Mouse (Mus musculus): ENCODE measurements around the gene Soat2. TPM values are rescaled to one million over a fixed set of nuclear protein-coding genes. Genes with fewer than 3 reads are reported as not detected.

The Soat2 gene
- polyA plus RNA-seq, 1 experiment from 2014 or later: 6.0 TPM

DNA sequence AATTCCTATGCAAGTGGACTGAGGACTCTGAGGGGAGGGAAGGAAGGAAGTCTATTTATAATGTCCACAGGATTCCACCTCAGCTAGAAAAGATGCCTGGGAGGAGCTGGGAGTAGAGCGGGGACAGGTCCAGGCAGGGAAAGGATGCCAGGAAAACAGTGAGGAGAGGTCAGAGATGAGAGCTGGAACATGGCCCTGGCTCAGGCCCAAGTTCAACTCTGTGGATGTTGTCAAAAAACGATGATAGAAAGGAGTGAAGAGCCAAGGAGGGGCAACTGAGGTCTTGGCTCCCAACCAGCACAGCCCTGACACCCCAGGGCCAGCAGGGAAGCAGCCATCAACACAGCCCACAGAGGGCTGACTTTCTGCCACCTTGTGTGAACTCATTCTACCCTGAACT is 24.0 kb upstream of the Soat2 start:
- peak; percentile 41; the same call in 1 of the 2 replicates for ATAC-seq (ENCODE audit: low FRiP score, low TSS enrichment)
- H3K4me1 ChIP-seq (replicated peaks; ENCODE audit: control insufficient read depth, insufficient read depth): no peaks in the 10 kb centered on the region
- H3K27ac ChIP-seq (replicated peaks): peak overlapping the region; percentile 35; the same call in 1 of the 2 replicates
- H3K36me3 ChIP-seq (ENCODE audit: control insufficient read depth, insufficient read depth, low read length): peaks cover 23% of the 10 kb centered on the region
- no peak for DNase-seq (ENCODE audit: low spot score)
- no peak overlapping the region for H3K9ac ChIP-seq (ENCODE audit: low read length)
- H3K27me3 ChIP-seq (ENCODE audit: control insufficient read depth, insufficient read depth, low read length): no peaks in the 10 kb centered on the region
- H3K9me3 ChIP-seq (ENCODE audit: control insufficient read depth, low read length): no peaks in the 10 kb centered on the region
- WGBS: 45% methylated on average over 2 of the region's 2 CpGs
- H3K4me3 ChIP-seq (ENCODE audit: low read depth, low read length): no peak overlapping the region
- no peak overlapping the region for H3K4me2 ChIP-seq (replicated peaks; ENCODE audit: low read depth)
- no peak for TF ChIP-seq CTCF (IDR thresholded peaks at IDR 0.05; ENCODE audit: low read depth)
- TF ChIP-seq EP300 (optimal IDR thresholded peaks at IDR 0.05): no peak

GRCm38 (mm10) chr15:102133314-102133713 is 17.0 kb upstream of the Soat2 start:
- no peak overlapping the region for H3K9ac ChIP-seq (ENCODE audit: low read length)
- no peaks in the 10 kb centered on the region for H3K4me1 ChIP-seq (replicated peaks; ENCODE audit: control insufficient read depth, insufficient read depth)
- no peak overlapping the region for H3K4me2 ChIP-seq (replicated peaks; ENCODE audit: low read depth)
- H3K4me3 ChIP-seq (ENCODE audit: low read depth, low read length): no peak overlapping the region
- H3K27me3 ChIP-seq (ENCODE audit: control insufficient read depth, insufficient read depth, low read length): no peaks in the 10 kb centered on the region
- no peaks in the 10 kb centered on the region for H3K9me3 ChIP-seq (ENCODE audit: control insufficient read depth, low read length)
- no peak overlapping the region for H3K27ac ChIP-seq (replicated peaks)
- no peak for TF ChIP-seq EP300 (optimal IDR thresholded peaks at IDR 0.05)
- TF ChIP-seq CTCF (IDR thresholded peaks at IDR 0.05; ENCODE audit: low read depth): no peak
- WGBS: 64% methylated on average over 9 of the region's 9 CpGs
- DNase-seq (ENCODE audit: low spot score): no peak
- ATAC-seq (ENCODE audit: low FRiP score, low TSS enrichment): no peak
- peaks cover 23% of the 10 kb centered on the region for H3K36me3 ChIP-seq (ENCODE audit: control insufficient read depth, insufficient read depth, low read length)

DNA sequence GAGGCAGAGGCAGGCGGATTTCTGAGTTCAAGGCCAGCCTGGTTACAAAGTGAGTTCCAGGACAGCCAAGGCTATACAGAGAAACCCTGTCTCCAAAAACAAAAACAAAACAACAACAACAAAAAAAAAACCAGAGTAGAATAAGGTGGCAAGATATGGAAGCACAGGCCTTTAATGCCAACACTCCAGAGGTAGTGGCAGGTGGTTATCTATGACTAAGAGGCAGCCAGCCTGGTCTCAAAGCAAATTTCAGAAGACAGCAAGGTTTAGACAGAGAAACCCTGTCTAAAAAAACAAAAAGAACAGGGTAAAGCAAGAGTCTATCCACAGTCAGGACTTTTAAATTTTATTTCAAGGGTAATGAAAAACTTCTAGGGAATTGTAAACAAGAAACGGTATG is 15.6 kb upstream of the Soat2 start:
- ATAC-seq (ENCODE audit: low FRiP score, low TSS enrichment) (no peak), DNase-seq (ENCODE audit: low spot score) (no peak)
- WGBS: 70% methylated on average over 2 of the region's 2 CpGs
- no peak overlapping the region; the same call in 1 of the 2 replicates for H3K4me2 ChIP-seq (replicated peaks; ENCODE audit: low read depth)
- no peaks in the 10 kb centered on the region for H3K27me3 ChIP-seq (ENCODE audit: control insufficient read depth, insufficient read depth, low read length)
- peaks cover 17% of the 10 kb centered on the region for H3K36me3 ChIP-seq (ENCODE audit: control insufficient read depth, insufficient read depth, low read length)
- H3K9me3 ChIP-seq (ENCODE audit: control insufficient read depth, low read length): no peaks in the 10 kb centered on the region
- no peak overlapping the region for H3K27ac ChIP-seq (replicated peaks)
- no peaks in the 10 kb centered on the region for H3K4me1 ChIP-seq (replicated peaks; ENCODE audit: control insufficient read depth, insufficient read depth)
- no peak for TF ChIP-seq EP300 (optimal IDR thresholded peaks at IDR 0.05)
- TF ChIP-seq CTCF (IDR thresholded peaks at IDR 0.05; ENCODE audit: low read depth): no peak
- H3K9ac ChIP-seq (ENCODE audit: low read length): no peak overlapping the region
- H3K4me3 ChIP-seq (ENCODE audit: low read depth, low read length): no peak overlapping the region; the same call in 1 of the 2 replicates

DNA sequence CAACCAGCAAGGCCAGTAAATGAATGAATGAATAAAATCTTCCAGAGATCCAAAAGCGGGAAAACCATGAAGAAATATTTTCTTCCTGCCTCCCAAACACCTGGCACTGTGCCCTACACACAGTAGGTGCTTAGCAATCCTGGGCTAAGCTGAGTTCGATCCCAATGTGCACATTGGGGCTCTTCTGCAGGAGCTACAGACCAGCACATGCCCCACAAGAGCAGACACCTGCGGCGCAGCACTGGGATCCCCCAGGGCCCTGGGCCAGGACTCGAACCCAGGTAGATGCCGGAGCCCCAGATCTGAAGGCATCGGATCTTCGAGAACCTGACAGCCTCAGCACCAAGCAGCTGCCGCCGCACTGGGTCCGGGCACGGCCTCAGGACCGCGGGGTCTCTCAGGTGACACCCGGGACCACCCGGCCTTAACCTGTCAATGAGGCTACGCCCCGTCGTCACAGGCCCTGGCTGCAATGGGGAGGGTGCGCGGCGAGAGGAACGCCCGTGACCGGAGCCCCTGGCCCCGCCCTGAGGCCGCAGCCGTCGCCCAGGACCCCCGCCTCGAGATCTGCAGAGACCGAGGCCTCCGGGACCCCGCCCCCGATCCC is 14.7 kb upstream of the Soat2 start:
- Histone ChIP-seq H3K4me2 (replicated peaks; ENCODE audit: low read depth) (peak overlapping the region; percentile 67), H3K4me1 (replicated peaks; ENCODE audit: control insufficient read depth, insufficient read depth) (no peaks in the 10 kb centered on the region), H3K9me3 (ENCODE audit: control insufficient read depth, low read length) (no peaks in the 10 kb centered on the region), H3K4me3 (ENCODE audit: low read depth, low read length) (peak overlapping the region; percentile 81), H3K27ac (replicated peaks) (peak overlapping the region; percentile 84), H3K27me3 (ENCODE audit: control insufficient read depth, insufficient read depth, low read length) (no peaks in the 10 kb centered on the region), H3K36me3 (ENCODE audit: control insufficient read depth, insufficient read depth, low read length) (peaks cover 11% of the 10 kb centered on the region), H3K9ac (ENCODE audit: low read length) (peak overlapping the region; percentile 73)
- TF ChIP-seq CTCF (IDR thresholded peaks at IDR 0.05; ENCODE audit: low read depth) (no peak), EP300 (optimal IDR thresholded peaks at IDR 0.05) (no peak)
- ATAC-seq (ENCODE audit: low FRiP score, low TSS enrichment) (peak; percentile 65; the same call in 1 of the 2 replicates), DNase-seq (ENCODE audit: low spot score) (no peak)
- WGBS: 1% methylated on average over 35 of the region's 35 CpGs

- ATAC-seq (ENCODE audit: low FRiP score, low TSS enrichment) (peak; percentile 99), DNase-seq (ENCODE audit: low spot score) (peak; percentile 98)
- peak within 1 kb of the TSS; percentile 67 for H3K4me2 ChIP-seq (replicated peaks; ENCODE audit: low read depth)
- no peaks in the 10 kb centered on the region for H3K27me3 ChIP-seq (ENCODE audit: control insufficient read depth, insufficient read depth, low read length)
- WGBS: under 1% methylated on average over 50 of the region's 50 CpGs
- H3K4me3 ChIP-seq (ENCODE audit: low read depth, low read length): peak within 1 kb of the TSS; percentile 81
- H3K9me3 ChIP-seq (ENCODE audit: control insufficient read depth, low read length): no peaks in the 10 kb centered on the region
- H3K9ac ChIP-seq (ENCODE audit: low read length): peak within 1 kb of the TSS; percentile 73
- H3K36me3 ChIP-seq (ENCODE audit: control insufficient read depth, insufficient read depth, low read length): peaks cover 10% of the 10 kb centered on the region
- peak; percentile 18; the same call in 1 of the 2 replicates for TF ChIP-seq CTCF (IDR thresholded peaks at IDR 0.05; ENCODE audit: low read depth)
- no peak for TF ChIP-seq EP300 (optimal IDR thresholded peaks at IDR 0.05)
- H3K27ac ChIP-seq (replicated peaks): peak within 1 kb of the TSS; percentile 84
- no peaks in the 10 kb centered on the region for H3K4me1 ChIP-seq (replicated peaks; ENCODE audit: control insufficient read depth, insufficient read depth)
Observed at GRCm38 (mm10) chr15:102136129-102136758, 14.1 kb upstream of the Soat2 start, which contains the start of gene Spryd3. TSS of gene Spryd3 (minus strand) at chr15:102136234.

- no peak overlapping the region for H3K4me2 ChIP-seq (replicated peaks; ENCODE audit: low read depth)
- ATAC-seq (ENCODE audit: low FRiP score, low TSS enrichment): no peak
- peaks cover 4% of the 10 kb centered on the region; the same call in 1 of the 2 replicates for H3K4me1 ChIP-seq (replicated peaks; ENCODE audit: control insufficient read depth, insufficient read depth)
- H3K36me3 ChIP-seq (ENCODE audit: control insufficient read depth, insufficient read depth, low read length): no peaks in the 10 kb centered on the region
- 90% methylated on average over 5 of the region's 5 CpGs for WGBS
- H3K9ac ChIP-seq (ENCODE audit: low read length): no peak overlapping the region
- no peaks in the 10 kb centered on the region for H3K27me3 ChIP-seq (ENCODE audit: control insufficient read depth, insufficient read depth, low read length)
- no peak overlapping the region for H3K4me3 ChIP-seq (ENCODE audit: low read depth, low read length)
- DNase-seq (ENCODE audit: low spot score): no peak
- TF ChIP-seq CTCF (IDR thresholded peaks at IDR 0.05; ENCODE audit: low read depth) (no peak), EP300 (optimal IDR thresholded peaks at IDR 0.05) (no peak)
- no peak overlapping the region for H3K27ac ChIP-seq (replicated peaks)
- H3K9me3 ChIP-seq (ENCODE audit: control insufficient read depth, low read length): no peaks in the 10 kb centered on the region
Observed at GRCm38 (mm10) chr15:102141120-102141519, 9.2 kb upstream of the Soat2 start.

All from stomach, postnatal 0 days (tissue).